Mouse (Mus musculus) E14TG2a.4 (cell line): ENCODE measurements around the gene Wfs1.

Experiments used
- H3K27me3 ChIP-seq: 2 replicates; pipeline ENCODE4 v1.6.1; 2014; ENCODE audit warnings: low read length, control low read depth; ENCODE audit not compliant: insufficient read depth
- H3K36me3 ChIP-seq: 2 replicates; pipeline ENCODE4 v1.6.1; 2014; ENCODE audit warnings: low read length, control low read depth; ENCODE audit not compliant: insufficient read depth
- H3K4me1 ChIP-seq: replicated peaks from 2 replicates; pipeline ENCODE4 v1.6.1; 2014; ENCODE audit warnings: low read depth, low read length, control low read depth
- H3K4me3 ChIP-seq: replicated peaks from 2 replicates; pipeline ENCODE4 v1.5.1; 2014; ENCODE audit warnings: mild to moderate bottlenecking, low read length
- H3K9me3 ChIP-seq: 2 replicates; pipeline ENCODE4 v1.6.1; 2014; ENCODE audit warnings: low read length, control low read depth
- CTCF ChIP-seq: conservative IDR thresholded peaks from 2 replicates; pipeline ENCODE4 v1.5.1; 2014; ENCODE audit warnings: low read length
- NANOG ChIP-seq: IDR thresholded peaks from 2 replicates; pipeline ENCODE4 v1.6.1; 2014; ENCODE audit warnings: borderline replicate concordance, low read length, mixed read lengths
- POU5F1 ChIP-seq: IDR thresholded peaks from 2 replicates; pipeline ENCODE4 v1.6.1; 2014; ENCODE audit warnings: low read length, borderline replicate concordance

Wfs1 gene

GRCm38 (mm10) chr5:36990631-36991350, 1.8 kb upstream of the Wfs1 start:
- Histone ChIP-seq H3K4me1 (peaks cover 20% of the 10 kb centered on the region), H3K4me3 (no peak overlapping the region), H3K36me3 (no peaks in the 10 kb centered on the region), H3K9me3 (no peaks in the 10 kb centered on the region), H3K27me3 (peaks cover 25% of the 10 kb centered on the region)
- TF ChIP-seq CTCF (no peak), POU5F1 (no peak), NANOG (no peak)

- Histone ChIP-seq H3K9me3 (no peaks in the 10 kb centered on the region), H3K27me3 (peaks cover 21% of the 10 kb centered on the region), H3K4me1 (peaks cover 19% of the 10 kb centered on the region), H3K36me3 (no peaks in the 10 kb centered on the region), H3K4me3 (peak overlapping the region; percentile 91; the same call in 1 of the 2 replicates)
- TF ChIP-seq NANOG (no peak), CTCF (no peak), POU5F1 (no peak)
Measured at GRCm38 (mm10) chr5:36990196-36990595, 1.2 kb upstream of the Wfs1 start.

GRCm38 (mm10) chr5:36989625-36989977, 596 bp upstream of the Wfs1 start:
- H3K4me1 ChIP-seq: peaks cover 19% of the 10 kb centered on the region
- peak overlapping the region; percentile 91 for H3K4me3 ChIP-seq
- H3K9me3 ChIP-seq: no peaks in the 10 kb centered on the region
- no peaks in the 10 kb centered on the region for H3K36me3 ChIP-seq
- TF ChIP-seq NANOG (no peak), CTCF (no peak), POU5F1 (no peak)
- H3K27me3 ChIP-seq: peaks cover 21% of the 10 kb centered on the region

GRCm38 (mm10) chr5:36988124-36988780, 753 bp downstream of the Wfs1 start:
- Histone ChIP-seq H3K27me3 (peaks cover 17% of the 10 kb centered on the region), H3K4me3 (peak overlapping the region; percentile 91), H3K4me1 (peaks cover 19% of the 10 kb centered on the region), H3K36me3 (no peaks in the 10 kb centered on the region), H3K9me3 (no peaks in the 10 kb centered on the region)
- TF ChIP-seq CTCF: no peak
- TF ChIP-seq NANOG: no peak

GRCm38 (mm10) chr5:36986617-36987016, 2.4 kb downstream of the Wfs1 start:
- peaks cover 12% of the 10 kb centered on the region for H3K27me3 ChIP-seq
- H3K4me3 ChIP-seq: no peak overlapping the region
- peaks cover 28% of the 10 kb centered on the region for H3K4me1 ChIP-seq
- no peaks in the 10 kb centered on the region for H3K9me3 ChIP-seq
- H3K36me3 ChIP-seq: peaks cover under 1% of the 10 kb centered on the region
- no peak for TF ChIP-seq POU5F1
- TF ChIP-seq NANOG: no peak
- TF ChIP-seq CTCF: no peak

GRCm38 (mm10) chr5:36982271-36982670, 6.7 kb downstream of the Wfs1 start:
- peak overlapping the region; percentile 69 for H3K4me3 ChIP-seq
- no peaks in the 10 kb centered on the region for H3K9me3 ChIP-seq
- peaks cover under 1% of the 10 kb centered on the region; the same call in 1 of the 2 replicates for H3K27me3 ChIP-seq
- peaks cover 24% of the 10 kb centered on the region for H3K36me3 ChIP-seq
- TF ChIP-seq NANOG (no peak), CTCF (no peak), POU5F1 (no peak)
- peaks cover 24% of the 10 kb centered on the region for H3K4me1 ChIP-seq

GRCm38 (mm10) chr5:36979631-36980030, 9.4 kb downstream of the Wfs1 start:
- H3K4me1 ChIP-seq: peaks cover 24% of the 10 kb centered on the region
- no peaks in the 10 kb centered on the region for H3K27me3 ChIP-seq
- TF ChIP-seq CTCF (no peak), POU5F1 (no peak), NANOG (no peak)
- no peak overlapping the region for H3K4me3 ChIP-seq
- peaks cover 44% of the 10 kb centered on the region for H3K36me3 ChIP-seq
- no peaks in the 10 kb centered on the region for H3K9me3 ChIP-seq

GRCm38 (mm10) chr5:36979001-36979400, 10.0 kb downstream of the Wfs1 start:
- Histone ChIP-seq H3K4me3 (no peak overlapping the region), H3K9me3 (no peaks in the 10 kb centered on the region), H3K36me3 (peaks cover 45% of the 10 kb centered on the region), H3K27me3 (no peaks in the 10 kb centered on the region), H3K4me1 (peaks cover 24% of the 10 kb centered on the region)
- no peak for TF ChIP-seq NANOG
- TF ChIP-seq CTCF: no peak
- no peak for TF ChIP-seq POU5F1
